Mouse (Mus musculus) hindlimb bud, embryonic 11.5 days (tissue): ENCODE data around the gene Bmi1.

ENCODE experiments used
- DNase-seq: peaks from one replicate; pipeline ENCODE4 v3.0.0-alpha.2; 2012; ENCODE audit warnings: low read depth, low spot score; ENCODE audit errors: extremely low spot score

The Bmi1 gene

DNA sequence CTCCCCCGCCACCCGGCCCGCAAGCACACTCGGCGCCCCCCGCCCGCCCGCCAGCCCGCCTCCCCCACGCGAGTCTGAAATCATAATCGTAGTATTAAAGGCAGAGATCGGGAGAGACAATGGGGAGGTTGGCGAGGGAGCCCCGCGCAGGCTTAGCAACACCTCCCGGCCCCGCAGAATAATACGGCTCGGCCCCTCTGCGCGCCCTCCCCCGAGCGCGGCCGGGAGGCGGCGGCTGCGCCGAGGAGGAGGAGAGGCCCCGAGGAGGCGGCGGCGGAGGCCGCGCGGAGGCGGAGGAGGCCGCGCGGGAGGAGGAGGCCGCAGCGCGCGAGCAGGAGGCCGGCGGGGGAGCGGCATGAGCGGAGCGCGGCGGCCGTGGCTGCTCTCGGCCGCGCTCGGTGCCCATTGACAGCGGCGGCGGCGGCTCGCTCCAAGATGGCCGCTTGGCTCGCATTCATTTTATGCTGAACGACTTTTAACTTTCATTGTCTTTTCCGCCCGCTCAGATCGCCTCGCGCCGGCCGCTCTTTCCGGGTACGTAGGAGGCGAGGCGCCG, at the start of gene Bmi1:
Bmi1 (plus strand) TSS at position 83 of the 556 bp plus-strand sequence.
- DNase-seq = no peak

DNA sequence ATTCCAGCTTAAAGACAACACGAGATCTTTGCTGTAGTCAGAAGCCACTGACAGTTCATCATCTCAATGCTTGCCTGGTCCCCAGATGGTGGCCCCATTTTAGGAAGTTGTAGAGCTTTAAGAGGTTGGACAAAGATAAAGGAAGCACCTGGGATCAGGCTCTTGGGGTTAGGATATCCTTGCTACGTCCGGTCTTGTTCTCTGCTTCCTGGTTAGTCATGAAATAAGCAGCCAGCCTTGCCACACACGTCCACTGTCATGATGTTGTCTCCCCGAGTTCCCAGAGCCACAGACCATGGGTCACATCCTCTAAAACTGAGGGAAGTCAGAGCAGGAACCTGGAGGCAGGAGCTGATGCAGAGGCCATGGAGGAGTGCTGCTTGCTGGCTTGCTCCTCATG, 46.3 kb upstream of the Bmi1 start:
- DNase-seq = no peak

DNA sequence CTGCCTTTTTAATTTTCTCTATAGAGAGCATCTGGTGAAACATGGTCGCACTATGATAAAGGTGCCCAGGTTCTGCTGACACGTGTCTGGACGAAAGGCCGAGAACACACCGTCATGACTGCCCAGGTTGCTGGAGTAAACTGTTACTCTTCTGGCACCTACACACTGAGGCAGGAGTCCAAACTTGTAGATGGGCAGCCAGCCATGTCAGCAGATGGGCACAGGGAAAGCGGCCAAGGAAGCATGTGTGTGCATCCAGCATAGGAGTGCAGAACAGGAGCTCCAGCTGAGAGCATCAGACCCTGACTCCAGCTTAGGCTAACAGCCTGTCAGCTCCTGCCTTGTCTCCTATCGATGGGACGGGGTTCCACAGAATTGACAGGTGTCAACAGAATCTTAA, 41.8 kb upstream of the Bmi1 start:
- DNase-seq = no peak

DNA sequence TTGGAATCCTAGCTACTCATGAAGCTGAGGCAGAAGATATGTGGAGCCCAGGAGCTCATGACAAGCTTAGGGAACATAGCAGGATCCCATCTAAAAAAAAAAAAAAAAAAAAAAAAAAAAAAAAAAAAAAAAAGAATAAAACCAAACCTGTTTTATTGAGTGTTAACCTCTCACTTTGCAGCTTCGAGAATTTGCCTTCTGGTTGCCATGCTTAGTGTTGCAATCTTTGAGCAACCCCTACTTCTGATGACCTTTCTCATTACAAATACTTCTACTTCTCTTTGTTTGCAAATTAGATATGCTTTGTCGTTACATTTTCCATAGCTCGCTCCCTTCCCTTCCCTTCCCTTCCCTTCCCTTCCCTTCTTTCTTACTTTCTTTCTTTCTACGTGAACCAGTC, 28.3 kb upstream of the Bmi1 start:
- no peak for DNase-seq

DNA sequence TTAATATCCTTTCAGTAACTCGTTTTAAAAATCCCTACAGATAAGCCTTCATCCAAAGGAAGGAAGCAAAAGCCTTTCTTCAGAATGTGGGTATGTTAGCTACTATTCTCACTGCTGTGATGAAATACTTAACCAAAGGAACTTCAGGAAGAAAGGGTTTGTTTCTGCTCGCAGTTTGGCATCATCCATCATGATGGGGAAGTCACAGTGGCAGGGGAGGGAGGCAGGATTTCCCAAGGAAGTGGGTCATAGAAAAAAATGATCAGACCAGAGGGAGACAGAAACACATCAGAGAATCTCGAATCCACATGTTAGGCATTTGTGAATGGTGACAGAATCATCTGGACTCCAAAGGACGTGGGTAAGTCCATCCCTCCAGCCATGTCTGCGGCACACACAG, 22.0 kb upstream of the Bmi1 start:
- DNase-seq = no peak

DNA sequence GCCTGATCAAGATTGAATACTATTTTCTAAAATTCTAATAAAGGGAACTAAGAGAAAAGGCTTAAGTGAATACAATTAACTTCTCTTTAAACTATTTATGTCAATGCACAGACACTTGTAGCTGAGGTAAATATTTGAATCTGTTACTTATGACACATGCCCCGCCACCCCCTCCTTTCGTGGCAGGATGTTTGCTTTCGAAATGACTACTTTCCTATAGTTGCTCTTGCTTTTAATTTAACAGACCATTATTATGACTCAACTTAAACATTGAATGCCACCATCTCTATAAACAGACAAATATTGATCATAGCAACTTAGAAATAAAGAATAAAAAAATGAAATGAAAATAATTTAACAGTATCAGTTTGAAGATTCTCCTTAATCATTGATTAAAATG, 12.8 kb upstream of the Bmi1 start:
- no peak for DNase-seq

DNA sequence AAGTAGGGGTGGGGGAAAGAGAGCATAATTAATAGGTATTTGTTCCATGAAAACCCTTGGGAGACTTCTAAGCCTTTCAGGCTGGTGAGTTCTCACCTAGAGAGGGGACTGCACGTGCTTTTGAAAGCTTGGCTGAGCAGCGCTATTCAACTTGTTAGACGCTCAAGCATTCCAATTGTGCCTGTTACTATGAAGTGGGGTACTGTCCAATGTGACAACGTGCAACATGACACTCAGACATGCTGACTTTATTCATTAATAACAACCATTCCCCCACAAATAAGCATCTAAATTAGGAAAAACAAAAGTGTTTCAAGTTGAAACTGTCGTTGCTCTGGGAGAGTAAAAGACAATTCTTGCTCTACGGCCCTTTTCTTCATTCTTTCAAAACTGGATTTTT, 5.8 kb upstream of the Bmi1 start:
- no peak for DNase-seq

DNA sequence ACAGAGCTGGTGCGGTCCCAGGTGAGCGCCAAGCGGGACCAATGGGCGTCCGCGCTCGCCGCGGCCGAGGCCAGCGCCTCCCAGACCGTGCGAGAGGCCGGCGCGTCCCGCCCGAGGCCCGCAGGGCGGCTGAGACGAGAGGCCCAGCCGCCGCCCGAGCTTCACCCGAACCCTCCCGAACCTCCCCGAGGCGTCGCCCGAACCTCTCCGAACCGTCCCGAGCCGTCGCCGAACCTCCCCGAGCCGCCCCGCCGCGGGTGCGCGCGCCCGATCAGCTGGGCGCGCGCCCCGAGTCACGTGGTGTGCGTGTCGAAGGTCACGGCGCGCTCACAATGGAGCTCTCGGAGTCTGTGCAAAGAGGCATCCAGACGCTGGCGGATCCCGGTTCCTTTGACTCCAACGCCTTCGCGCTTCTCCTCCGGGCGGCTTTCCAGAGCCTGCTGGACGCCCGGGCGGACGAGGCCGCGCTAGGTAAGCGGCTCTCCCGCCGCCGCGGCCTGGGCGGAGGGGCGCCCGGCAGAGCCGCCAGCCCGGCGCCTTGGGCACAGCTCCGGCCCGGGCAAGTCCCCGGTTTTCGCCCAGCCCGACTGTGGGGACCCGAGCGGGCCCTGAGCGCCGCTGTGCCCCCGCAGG, 4.6 kb upstream of the Bmi1 start, which contains the start of gene Commd3:
Commd3 (plus strand) TSS at position 252 of the 633 bp plus-strand sequence.
- no peak for DNase-seq

DNA sequence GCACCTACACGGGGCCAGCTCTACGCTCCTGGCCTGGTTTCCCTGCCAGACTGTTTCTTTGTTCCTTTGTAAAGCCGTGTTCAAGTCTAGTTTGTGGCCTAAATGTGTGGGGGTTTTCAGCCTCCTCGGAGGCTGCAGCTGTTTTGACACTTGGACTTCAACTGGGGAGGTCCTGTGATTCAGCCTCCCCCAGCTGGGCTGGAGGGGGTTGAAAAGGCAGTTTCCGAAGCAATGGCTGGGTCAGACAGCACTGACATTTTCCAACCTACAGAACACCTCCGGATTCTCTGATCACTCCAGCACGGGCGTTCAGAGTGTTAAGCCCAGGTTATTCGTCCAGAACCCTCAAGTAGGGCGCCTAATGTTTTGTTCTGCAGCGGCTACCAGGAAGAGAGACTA, 4.1 kb upstream of the Bmi1 start:
- DNase-seq = no peak

DNA sequence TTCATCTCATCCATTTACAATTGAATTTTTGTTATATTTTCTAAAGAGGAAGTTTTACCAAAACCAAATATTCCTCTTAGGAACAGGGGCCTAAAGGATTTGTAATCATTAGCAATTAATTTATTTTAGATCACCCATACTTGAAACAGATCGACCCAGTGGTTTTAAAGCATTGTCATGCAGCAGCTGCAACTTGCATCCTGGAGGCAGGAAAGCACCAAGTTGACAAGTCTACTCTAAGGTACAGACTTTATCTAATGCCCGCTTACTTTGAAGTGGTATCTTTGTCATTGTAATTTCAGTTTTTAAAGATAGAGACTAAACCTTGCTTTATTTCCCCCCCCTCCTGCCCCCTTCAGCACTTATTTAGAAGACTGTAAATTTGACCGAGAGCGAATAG, 3.1 kb upstream of the Bmi1 start:
- DNase-seq = no peak

DNA sequence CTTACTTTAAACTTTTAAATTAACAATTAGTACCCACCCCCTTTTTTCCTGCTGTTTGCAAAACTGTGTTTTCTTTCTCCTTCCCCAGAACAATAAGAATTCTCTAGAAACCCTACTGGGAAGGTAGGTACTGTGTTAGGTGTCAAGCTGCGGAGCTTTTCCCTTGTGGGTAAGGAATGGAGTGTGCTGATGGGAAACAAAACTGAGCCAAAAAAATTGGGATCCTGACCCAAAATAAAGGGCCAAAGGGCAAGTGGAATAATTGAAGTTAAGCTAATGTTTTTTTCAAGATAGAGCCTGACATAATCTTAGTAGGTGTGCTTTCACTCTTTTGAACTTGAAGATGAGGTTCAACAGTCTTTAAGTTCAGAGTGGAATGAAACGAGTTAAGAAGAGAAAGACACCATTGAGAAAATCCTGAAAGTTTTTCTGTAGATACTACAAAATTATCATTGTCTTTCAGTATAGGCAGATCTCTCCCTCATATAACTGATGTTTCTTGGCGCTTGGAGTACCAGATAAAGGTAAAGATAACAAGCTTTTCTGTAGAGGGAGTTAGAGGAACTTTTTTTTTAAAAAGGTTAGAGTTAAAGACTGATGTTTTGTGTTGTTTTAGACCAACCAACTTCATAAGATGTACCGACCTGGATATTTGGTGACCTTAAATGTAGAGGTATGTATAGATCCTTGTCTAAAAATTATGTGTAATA, 2.5 kb upstream of the Bmi1 start:
- no peak for DNase-seq

DNA sequence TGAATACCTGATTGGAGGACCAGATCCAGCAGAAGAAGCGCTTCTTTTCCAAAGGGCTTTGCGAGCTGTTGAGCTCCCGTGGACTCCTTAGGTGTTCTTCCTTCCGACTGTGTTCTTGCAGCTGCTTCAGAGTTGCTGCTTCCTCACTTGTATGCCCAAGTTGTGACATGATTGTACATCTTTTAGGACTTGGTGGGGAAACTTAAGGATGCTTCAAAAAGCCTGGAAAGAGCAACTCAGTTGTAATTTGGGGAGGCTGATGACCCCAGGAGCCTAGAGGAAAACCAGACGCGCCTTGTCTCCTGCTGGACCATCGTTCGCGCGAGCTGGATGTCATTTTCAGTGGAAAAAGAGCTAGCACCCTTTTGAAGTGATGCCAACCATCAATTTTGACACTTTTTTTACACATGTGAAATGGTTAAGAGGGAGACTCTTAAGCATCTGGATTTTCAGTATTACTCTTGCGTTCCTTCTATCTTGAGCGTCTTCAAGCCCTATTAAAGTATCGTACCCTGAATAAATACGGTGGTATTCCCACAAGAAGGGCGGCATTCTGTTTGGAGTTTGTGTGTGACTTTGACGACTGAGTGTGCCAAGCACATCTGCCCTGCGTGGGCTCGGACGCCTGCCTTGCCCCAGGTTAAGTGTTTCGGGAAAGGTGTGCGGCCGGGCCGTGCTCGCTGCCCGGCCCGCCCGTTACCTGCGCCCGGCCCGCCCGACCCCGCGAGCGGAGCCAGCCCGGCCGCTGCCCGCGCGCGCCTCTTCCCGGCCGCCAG, 949 bp upstream of the Bmi1 start:
- DNase-seq = no peak

DNA sequence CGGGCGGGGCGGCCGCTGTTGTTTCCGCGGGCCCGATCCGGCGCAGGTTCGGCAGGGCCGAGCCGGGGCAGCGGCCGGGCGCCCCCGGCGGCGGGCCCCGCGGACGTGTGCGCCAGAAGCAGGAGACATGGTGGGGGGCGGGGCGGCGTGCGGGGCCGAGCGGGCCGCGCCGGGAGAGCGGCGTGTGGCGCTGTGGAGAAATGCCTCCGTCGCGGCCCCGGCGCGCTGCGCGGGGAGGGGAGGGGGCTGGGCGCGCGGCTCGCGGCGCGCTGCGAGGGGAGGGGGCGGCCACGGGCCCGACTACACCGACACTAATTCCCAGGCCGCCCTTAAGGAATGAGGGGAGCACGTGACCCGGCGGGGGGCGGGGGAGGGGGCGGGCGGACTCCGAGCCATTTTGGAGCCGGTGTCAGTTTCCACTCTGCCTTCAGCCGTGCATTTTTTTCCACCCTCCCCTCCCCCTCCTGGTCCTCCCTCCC, 322 bp upstream of the Bmi1 start:
- no peak for DNase-seq

DNA sequence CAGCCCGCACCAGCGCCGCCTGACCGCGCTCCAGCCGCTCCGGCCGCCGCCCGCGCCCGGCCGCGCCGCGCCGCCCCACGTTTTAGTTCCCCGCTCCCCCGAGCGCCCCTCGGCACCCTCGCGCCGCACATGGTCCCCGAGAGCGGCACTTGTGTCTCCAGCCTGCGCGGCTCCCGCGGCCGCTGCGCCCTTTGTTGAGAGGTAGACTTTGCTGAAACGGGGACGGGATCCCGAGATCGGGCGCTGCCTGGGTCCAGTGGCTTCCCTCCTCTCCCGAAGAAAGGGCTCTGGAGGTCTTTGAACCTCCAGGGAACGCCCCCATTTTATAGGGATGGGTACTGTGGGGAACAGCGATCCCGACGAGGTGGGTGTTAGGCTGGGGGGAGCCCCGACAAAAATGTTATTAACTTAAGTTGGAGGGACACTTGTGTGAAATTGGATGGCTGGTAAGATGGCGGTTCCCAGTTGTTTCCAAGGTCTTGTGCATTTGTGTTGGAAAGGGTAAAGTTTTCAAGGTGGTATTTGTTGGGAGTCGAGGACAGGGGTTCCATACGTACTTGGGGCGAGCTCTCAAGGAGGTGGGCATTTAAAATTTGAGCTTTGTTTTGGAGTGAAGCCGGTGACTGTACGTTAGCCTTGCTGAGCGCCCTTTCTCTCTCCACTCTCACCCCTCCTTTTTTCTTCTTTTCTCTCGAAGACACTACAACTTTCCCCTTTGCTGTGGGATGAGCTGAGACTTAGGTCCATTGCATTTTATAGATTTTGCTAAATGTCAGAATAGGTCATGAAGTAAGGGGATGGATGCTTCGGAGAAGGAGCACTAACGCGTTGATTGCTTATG, 1.0 kb downstream of the Bmi1 start:
- DNase-seq = no peak

DNA sequence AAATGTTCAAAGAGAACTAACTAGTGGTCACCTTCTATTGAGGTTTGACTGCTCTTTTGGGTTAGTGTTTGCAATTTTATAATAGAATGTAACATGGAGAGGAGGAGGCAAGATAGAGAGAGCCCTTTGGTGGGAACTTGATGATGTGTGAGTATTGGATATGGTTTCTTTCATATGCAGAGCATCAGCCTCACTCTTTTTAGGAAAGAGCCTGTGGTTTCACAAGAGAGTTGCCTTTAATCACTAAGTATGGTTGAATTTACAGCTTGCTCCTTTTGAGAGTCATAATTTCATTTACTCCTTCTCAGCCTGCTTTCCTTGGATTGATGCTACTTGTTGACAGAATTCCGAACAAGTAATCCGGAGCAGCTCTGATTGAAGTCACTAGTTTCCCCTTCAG, 2.9 kb downstream of the Bmi1 start:
- no peak for DNase-seq

DNA sequence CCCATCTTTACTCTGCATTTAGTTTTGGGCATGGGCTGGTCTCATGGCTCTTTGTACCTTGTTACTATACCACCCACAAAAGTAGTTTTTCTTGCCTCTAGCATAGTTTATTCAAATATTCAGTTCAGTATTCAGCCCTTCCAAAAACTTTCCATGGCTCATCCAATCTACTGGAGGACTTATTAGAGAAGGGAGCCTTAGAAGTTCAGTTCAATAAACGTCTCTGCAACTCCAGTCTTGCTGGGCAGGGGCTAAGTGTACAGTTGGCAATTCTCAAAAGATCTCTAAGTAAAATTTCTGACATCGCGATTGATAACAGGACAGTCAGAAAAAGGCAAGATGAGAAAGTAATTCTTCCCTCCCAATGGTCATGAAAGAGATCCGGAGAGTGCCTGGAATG, 3.7 kb downstream of the Bmi1 start:
- no peak for DNase-seq

DNA sequence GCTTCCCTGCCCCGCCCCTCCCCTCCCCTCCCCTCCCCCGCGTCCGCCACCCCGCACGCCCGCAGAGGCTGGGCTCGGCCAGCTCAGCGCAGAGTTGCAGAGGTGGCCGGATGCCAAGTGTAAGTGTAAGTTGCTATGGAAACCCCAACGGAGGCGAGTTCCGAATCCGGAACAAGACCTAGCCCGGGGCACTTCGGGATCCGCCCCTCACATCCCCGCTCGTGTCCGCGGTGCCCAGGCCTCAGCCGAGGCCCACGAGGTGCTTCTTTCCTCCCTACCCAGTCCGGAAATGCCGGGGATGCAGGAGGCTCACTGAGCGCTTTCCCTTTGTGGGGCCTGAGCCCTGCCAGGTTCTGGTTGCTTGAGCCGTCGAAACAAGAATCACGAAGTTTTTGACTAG, 4.1 kb downstream of the Bmi1 start:
- DNase-seq = no peak

DNA sequence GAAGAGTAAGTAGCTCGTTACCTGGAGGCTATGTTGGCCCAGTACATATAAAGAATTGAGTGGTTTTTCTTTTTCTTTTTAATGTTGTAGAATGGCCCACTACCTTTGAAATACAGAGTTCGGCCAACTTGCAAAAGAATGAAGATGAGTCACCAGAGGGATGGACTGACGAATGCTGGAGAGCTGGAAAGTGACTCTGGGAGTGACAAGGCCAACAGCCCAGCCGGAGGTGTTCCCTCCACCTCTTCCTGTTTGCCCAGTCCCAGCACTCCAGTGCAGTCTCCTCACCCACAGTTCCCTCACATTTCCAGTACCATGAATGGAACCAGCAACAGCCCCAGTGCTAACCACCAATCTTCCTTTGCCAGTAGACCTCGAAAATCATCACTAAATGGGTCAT, 7.2 kb downstream of the Bmi1 start:
- DNase-seq = no peak

DNA sequence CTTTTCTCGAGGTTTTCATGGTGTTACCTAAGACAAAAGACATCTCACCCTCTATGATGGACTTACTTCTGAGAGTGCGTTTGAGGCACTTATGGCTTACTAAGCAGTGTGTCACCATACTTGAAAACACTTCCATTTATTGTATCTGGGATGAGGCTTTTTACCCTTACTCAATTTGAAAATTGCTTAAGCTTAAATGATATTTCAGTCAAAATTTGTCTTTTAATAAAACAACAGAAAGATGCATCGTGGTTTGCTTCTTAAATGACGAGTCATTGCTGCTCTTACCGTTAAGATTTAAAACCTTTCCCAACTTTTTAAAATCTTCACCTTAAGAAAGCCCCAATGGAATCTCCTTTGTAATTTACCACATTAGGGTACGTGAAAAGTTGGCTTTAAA, 9.6 kb downstream of the Bmi1 start:
- DNase-seq = no peak

DNA sequence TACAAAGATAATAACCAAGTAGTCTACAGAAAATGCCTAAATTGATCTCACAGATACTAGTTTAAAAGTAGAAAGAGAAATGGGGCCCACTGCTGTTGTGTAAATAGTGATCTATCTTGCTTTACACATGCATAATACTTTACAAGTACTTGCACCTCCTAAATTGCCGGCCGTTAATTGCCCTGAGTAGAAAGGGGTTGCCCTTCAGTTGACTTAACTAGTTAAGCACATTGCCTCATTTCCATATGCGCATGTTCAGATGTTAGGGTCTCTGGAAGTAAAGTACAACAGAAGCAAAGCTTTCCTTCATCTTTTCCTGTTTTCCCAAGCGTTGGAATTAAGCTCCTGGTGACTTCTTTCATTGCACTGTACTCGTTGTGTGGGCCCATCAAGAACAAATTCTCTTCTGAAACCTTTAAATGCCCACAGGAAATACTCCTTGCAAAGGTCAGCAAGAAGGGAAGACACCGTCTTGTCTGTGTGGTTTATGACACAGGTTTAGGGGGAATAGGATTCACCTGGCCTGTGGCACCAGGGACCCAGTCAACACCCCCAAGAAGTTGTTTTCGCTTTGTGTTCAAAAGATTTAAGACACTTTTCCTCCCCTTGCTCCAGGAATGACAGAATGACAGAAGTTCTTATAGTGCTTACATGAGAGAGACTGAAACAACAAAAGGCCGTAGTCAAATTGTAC, 10.2 kb downstream of the Bmi1 start:
- no peak for DNase-seq
